Mouse (Mus musculus) limb, embryonic 15.5 days (tissue): ENCODE measurements around the gene Zfp963. TPM values are rescaled to one million over a fixed set of nuclear protein-coding genes. Genes with fewer than 3 reads are reported as not detected.
A peak's percentile ranks its signal among the peaks of the same experiment; 100 is the strongest.
"Not testable (repeated sequence)": the region's sequence is repeated elsewhere in the genome, so short reads cannot be mapped to it uniquely, and the experiment has no call there.

Experiments
- ATAC-seq: fragments of 200-750 bp; cut with Nextera tagmentation; 2 replicates; pipeline ENCODE4 v1.8.0; 2017; ENCODE audit warnings: low read depth, moderate TSS enrichment; ENCODE audit not compliant: insufficient number of reproducible peaks, low FRiP score, low TSS enrichment
- H3K27ac ChIP-seq: fragments of 300-500 bp; sonication (generic); 2 replicates; pipeline ENCODE4 v1.5.1; 2015; ENCODE audit warnings: moderate library complexity, mild to moderate bottlenecking, inconsistent platforms
- H3K27me3 ChIP-seq: fragments of 300-500 bp; sonication (generic); 2 replicates; pipeline ENCODE4 v1.6.1; 2015; ENCODE audit warnings: inconsistent platforms
- H3K36me3 ChIP-seq: fragments of 300-500 bp; sonication (generic); 2 replicates; pipeline ENCODE4 v1.6.1; 2015; ENCODE audit warnings: inconsistent platforms
- H3K4me1 ChIP-seq: fragments of 300-500 bp; sonication (generic); 2 replicates; pipeline ENCODE4 v1.6.1; 2015; ENCODE audit warnings: inconsistent platforms
- H3K4me2 ChIP-seq: fragments of 300-500 bp; sonication (generic); 2 replicates; pipeline ENCODE4 v1.6.1; 2015; ENCODE audit warnings: mild to moderate bottlenecking, inconsistent platforms
- H3K4me3 ChIP-seq: fragments of 300-500 bp; sonication (generic); 2 replicates; pipeline ENCODE4 v1.5.1; 2015; ENCODE audit warnings: mild to moderate bottlenecking, inconsistent platforms
- H3K9ac ChIP-seq: fragments of 300-500 bp; sonication (generic); 2 replicates; pipeline ENCODE4 v1.6.1; 2015; ENCODE audit warnings: inconsistent platforms
- H3K9me3 ChIP-seq: fragments of 300-500 bp; sonication (generic); 2 replicates; pipeline ENCODE4 v1.6.1; 2016; ENCODE audit warnings: inconsistent platforms
- WGBS: fragments of 180-500 bp; shearing (Covaris S2); methylation state at CpG from one replicate; pipeline ENCODE4 v1.1.7; 2015; 5-methylcytosine and 5-hydroxymethylcytosine counted together
- polyA plus RNA-seq: library from polyadenylated mRNA; unstranded; fragments of >200 nt; fragmentation: Nextera tagmentation; extraction: Ambion mirVana; gene quantifications from 2 replicates; pipeline ENCODE4 v1.2.1, GENCODE M21; 2015

Gene Zfp963
- polyA plus RNA-seq, 1 experiment from 2014 or later = 7.2 TPM

DNA sequence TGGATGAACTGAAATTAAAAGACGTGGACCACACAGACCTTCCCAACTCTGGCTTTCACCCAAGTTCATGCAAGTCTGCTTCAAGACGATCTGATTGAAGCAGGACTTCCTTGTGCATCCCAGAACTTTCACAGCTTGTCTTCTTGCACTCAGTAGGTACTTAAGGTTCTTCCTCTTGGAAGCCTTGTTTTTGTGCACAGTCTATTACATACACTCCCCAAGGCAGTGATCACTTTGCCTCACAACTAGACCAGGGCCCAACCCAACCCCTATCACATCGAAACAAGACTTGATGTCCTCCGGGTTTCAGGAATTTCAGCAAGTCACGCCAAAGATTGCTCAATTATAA, 32.6 kb downstream of the Zfp963 start:
- peak overlapping the region; percentile 98 for H3K4me3 ChIP-seq
- ATAC-seq = peak; percentile 20
- no peak overlapping the region for H3K9ac ChIP-seq
- peaks cover 13% of the 10 kb centered on the region; the same call in 1 of the 2 replicates for H3K36me3 ChIP-seq
- peak overlapping the region; percentile 70 for H3K27ac ChIP-seq
- peaks cover 20% of the 10 kb centered on the region for H3K4me1 ChIP-seq
- peak overlapping the region; percentile 54 for H3K4me2 ChIP-seq
- 42% methylated on average over 5 of the region's 5 CpGs for WGBS
- H3K27me3 ChIP-seq = no peaks in the 10 kb centered on the region
- no peaks in the 10 kb centered on the region for H3K9me3 ChIP-seq

DNA sequence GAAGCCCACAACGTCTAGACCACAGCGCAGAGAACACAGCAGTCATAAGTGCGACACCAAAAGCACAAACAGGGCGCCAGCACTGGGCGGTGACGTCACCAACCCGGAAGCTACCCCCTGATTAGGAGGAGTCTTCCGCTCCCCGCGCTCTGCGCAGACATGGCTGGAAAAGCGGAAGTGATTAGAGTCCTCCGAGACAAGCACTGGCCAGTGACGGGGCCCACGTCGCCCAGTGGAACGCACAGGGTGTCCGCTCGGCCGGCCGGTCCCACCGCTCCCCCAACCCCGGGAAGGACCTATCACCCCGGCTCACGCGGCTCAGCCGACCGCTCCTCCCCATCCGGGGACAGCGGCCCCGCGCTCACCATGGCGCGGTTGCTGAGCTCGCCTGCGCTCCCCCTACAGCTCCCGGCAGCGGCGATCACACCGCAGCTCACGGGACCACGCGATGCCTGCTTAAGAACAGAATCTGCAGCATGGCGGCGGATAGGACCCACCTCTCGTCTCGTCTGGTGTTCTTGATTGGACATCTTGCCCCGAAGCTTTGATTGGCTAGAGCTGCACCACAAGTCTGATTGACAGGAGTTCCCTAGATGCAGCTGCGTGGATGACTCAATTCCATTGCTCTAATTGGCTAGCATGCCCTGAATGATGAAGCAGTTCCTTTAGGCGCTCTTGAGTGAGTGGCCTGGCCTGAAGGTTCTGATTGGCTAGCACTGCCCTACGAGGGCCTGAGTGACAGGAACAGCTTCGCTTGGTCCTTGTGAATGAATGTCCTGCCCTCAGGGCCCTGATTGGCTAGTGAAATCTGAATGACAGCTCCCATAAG, 33.2 kb downstream of the Zfp963 start:
- Histone ChIP-seq H3K27ac (peak overlapping the region; percentile 100), H3K27me3 (no peaks in the 10 kb centered on the region), H3K36me3 (peaks cover 18% of the 10 kb centered on the region), H3K4me1 (peaks cover 20% of the 10 kb centered on the region), H3K9ac (peak overlapping the region; percentile 100), H3K4me2 (peak overlapping the region; percentile 54), H3K4me3 (peak overlapping the region; percentile 98), H3K9me3 (no peaks in the 10 kb centered on the region)
- under 1% methylated on average over 47 of the region's 52 CpGs for WGBS
- peak; percentile 99 for ATAC-seq

DNA sequence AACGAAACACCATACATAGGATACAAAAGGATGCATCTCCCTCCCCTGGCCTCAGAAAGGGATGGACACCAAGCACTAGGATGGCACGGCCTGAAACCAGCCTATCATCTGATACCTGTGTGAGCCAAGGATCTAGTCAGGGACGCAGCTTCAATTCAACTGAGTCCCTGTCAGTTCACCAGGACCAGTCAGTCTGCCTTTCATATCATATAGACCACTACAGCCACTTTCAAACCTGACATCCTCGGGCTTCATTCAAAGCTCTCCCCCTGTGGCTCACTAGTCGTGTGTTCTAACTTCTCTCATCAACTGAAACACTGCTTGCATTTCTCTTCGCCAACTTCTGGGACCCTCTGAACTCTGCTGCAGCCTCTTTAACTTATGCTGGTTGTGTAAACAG, 34.4 kb downstream of the Zfp963 start:
- no peaks in the 10 kb centered on the region for H3K27me3 ChIP-seq
- no peaks in the 10 kb centered on the region for H3K9me3 ChIP-seq
- WGBS = 81% methylated on average over 6 of the region's 6 CpGs
- peaks cover 20% of the 10 kb centered on the region for H3K4me1 ChIP-seq
- peaks cover 21% of the 10 kb centered on the region for H3K36me3 ChIP-seq
- no peak for ATAC-seq
- H3K27ac ChIP-seq = no peak overlapping the region
- no peak overlapping the region for H3K9ac ChIP-seq
- peak overlapping the region; percentile 98 for H3K4me3 ChIP-seq
- H3K4me2 ChIP-seq = peak overlapping the region; percentile 39

DNA sequence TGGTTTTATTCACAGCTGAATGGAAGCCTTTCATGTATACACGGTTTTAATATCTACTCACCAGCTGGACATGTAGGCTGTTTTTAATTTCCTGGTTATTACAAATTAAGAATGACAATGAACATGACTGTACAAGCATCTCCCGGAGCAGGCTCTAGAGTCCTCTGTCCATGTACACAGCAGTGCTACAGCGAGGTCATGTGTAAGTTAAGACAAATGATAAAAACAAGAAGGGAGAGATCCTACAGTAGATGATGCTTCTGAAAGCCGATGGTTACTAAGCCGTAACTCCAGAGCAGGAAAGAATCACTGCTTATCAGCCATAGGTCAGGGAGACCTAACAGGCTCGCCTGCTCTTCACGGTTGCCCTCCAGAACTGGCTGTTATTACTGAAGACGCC, 36.3 kb downstream of the Zfp963 start:
- WGBS = 85% methylated on average over 8 of the region's 8 CpGs

DNA sequence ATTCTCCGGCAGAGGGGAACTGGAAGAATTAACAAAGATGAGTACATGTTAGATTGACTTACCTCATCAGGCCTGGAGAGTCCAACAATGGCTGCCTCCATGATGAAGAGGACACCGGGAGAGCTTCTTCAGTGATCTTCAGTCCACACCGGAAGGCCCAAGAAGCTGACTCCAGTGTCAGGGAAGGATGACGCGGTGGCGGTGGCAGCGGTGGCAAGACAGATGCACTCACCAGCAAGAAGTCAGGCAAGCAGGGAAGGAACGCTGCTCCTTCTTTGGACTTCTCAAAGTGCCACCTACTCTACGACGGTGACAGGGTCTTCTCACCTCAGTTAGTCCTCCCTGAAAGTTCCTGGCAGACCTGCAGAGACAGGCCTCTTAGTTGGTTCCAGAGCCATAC, 39.1 kb downstream of the Zfp963 start, which contains the start of gene Zfp869:
Gene Zfp869, minus strand, starts transcription at position 101 of the 400 bp plus-strand sequence.
- H3K27ac ChIP-seq, H3K9ac ChIP-seq, H3K9me3 ChIP-seq, H3K27me3 ChIP-seq, H3K4me2 ChIP-seq, ATAC-seq, H3K4me3 ChIP-seq: not testable (repeated sequence)
- 97% methylated on average over 8 of the region's 10 CpGs for WGBS
- Histone ChIP-seq H3K36me3 (peaks cover 66% of the 10 kb centered on the region), H3K4me1 (peaks cover 16% of the 10 kb centered on the region)

More for the DNA sequence above, 36.3 kb downstream of the Zfp963 start:
- ATAC-seq = no peak
- Histone ChIP-seq H3K4me2 (no peak overlapping the region), H3K4me3 (no peak overlapping the region), H3K9me3 (no peaks in the 10 kb centered on the region), H3K36me3 (peaks cover 37% of the 10 kb centered on the region), H3K9ac (no peak overlapping the region), H3K27ac (no peak overlapping the region), H3K4me1 (peaks cover 20% of the 10 kb centered on the region), H3K27me3 (no peaks in the 10 kb centered on the region)

DNA sequence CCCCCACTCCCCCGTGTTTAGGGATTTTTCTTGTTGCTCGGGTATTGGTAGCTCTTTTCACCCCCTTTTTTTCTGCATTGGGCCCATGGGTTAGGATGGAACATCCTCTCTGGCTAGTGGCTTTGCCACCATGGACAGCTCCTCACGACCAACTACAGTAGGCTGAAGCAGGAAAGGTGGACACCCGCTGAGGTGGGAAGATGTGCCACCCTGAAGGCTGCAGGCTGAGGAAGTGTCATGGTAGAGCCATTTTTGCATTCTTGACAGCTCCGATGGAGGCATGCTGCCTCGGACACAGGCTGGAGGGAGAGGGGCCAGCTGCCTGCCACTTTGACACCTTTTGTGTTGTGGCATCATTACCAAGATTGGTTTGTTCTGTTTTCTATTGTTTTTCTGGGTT, 48.0 kb downstream of the Zfp963 start:
- Histone ChIP-seq H3K9me3 (no peaks in the 10 kb centered on the region), H3K4me3 (no peak overlapping the region), H3K4me1 (no peaks in the 10 kb centered on the region), H3K4me2 (no peak overlapping the region), H3K27me3 (no peaks in the 10 kb centered on the region), H3K9ac (no peak overlapping the region), H3K27ac (no peak overlapping the region), H3K36me3 (peaks cover 44% of the 10 kb centered on the region)
- ATAC-seq = no peak
- 75% methylated on average over 6 of the region's 6 CpGs for WGBS

Other genes starting within 250 kb of the Zfp963 start
- gene Gm7697, start 227.0 kb downstream of the Zfp963 start, polyA plus RNA-seq = not detected in 2 replicates
- 22.0 and 24.2 TPM in 2 replicates for gene Zfp868, start 124.4 kb downstream of the Zfp963 start, polyA plus RNA-seq
- gene Zfp964, start 95.5 kb downstream of the Zfp963 start, polyA plus RNA-seq = 1.8 TPM in 2 replicates
- 30.3 and 30.9 TPM in 2 replicates for gene Zfp869, start 39.2 kb downstream of the Zfp963 start, polyA plus RNA-seq
- 0.66 TPM in 1 of 2 replicates, not detected in the other for gene Gm20422, start 24.9 kb upstream of the Zfp963 start, polyA plus RNA-seq
- gene Atp13a1, start 41.2 kb upstream of the Zfp963 start, polyA plus RNA-seq = 48.7 and 50.0 TPM in 2 replicates
- 27.3 and 28.9 TPM in 2 replicates for gene Zfp866, start 41.2 kb upstream of the Zfp963 start, polyA plus RNA-seq
- gene Gmip, start 58.7 kb upstream of the Zfp963 start, polyA plus RNA-seq = 10.4 and 10.8 TPM in 2 replicates
- gene Lpar2, start 72.5 kb upstream of the Zfp963 start, polyA plus RNA-seq = 0.36 and 0.45 TPM in 2 replicates
- 4.3 and 4.7 TPM in 2 replicates for gene Pbx4, start 82.5 kb upstream of the Zfp963 start, polyA plus RNA-seq
- 2.9 and 3.7 TPM in 2 replicates for gene Cilp2, start 137.7 kb upstream of the Zfp963 start, polyA plus RNA-seq
- 3.2 and 4.2 TPM in 2 replicates for gene Tssk6, start 152.2 kb upstream of the Zfp963 start, polyA plus RNA-seq
- 168 and 176 TPM in 2 replicates for gene Ndufa13, start 152.6 kb upstream of the Zfp963 start, polyA plus RNA-seq
- gene Yjefn3, start 152.7 kb upstream of the Zfp963 start, polyA plus RNA-seq = 3.7 and 6.4 TPM in 2 replicates
- 36.3 and 39.7 TPM in 2 replicates for gene Gatad2a, start 246.4 kb upstream of the Zfp963 start, polyA plus RNA-seq